Mouse (Mus musculus) liver, embryonic 14.5 days (tissue): ENCODE results near the gene Kbtbd3. TPM values are rescaled to one million over a fixed set of nuclear protein-coding genes. Genes with fewer than 3 reads are reported as not detected.

Experiments used
- ATAC-seq: fragments of 200-750 bp; cut with Nextera tagmentation; 2 replicates; pipeline ENCODE4 v1.8.0; 2017; ENCODE audit warnings: moderate number of reproducible peaks, mild to moderate bottlenecking, moderate library complexity; ENCODE audit not compliant: insufficient read depth
- DNase-seq, 3 experiments: peaks; one replicate each; pipeline ENCODE4 v3.0.0-alpha.2; 2012 to 2013; ENCODE audit warnings: low read depth in 3 of 3, low spot score in 3 of 3
- H3K27ac ChIP-seq: fragments of 300-500 bp; sonication (generic); 2 replicates; pipeline ENCODE4 v1.5.1; 2014; ENCODE audit warnings: moderate library complexity, mild to moderate bottlenecking, control low read depth, inconsistent platforms
- H3K27me3 ChIP-seq: fragments of 300-500 bp; sonication (generic); 2 replicates; pipeline ENCODE4 v1.6.1; 2014; ENCODE audit warnings: mild to moderate bottlenecking, low read length, moderate library complexity; ENCODE audit not compliant: control insufficient read depth, insufficient read depth
- H3K36me3 ChIP-seq: fragments of 300-500 bp; sonication (generic); replicated peaks from 2 replicates; pipeline ENCODE4 v1.6.1; 2014; ENCODE audit warnings: low read depth; ENCODE audit not compliant: control insufficient read depth, insufficient read depth
- H3K4me1 ChIP-seq, 2 experiments: fragments of 200-500 bp in 1 of 2; fragments of 300-500 bp in 1 of 2; sonication (generic) in 1 of 2; replicated peaks; 2 replicates each; pipeline ENCODE4 v1.6.1; 2012 to 2014; ENCODE audit warnings: antibody characterized with exemption in 1 of 2, inconsistent platforms in 1 of 2, low read length in 1 of 2; ENCODE audit not compliant: control insufficient read depth in 2 of 2, insufficient read depth in 2 of 2
- H3K4me2 ChIP-seq: fragments of 300-500 bp; sonication (generic); 2 replicates; pipeline ENCODE4 v1.6.1; 2014; ENCODE audit warnings: low read depth, mild to moderate bottlenecking, control low read depth, moderate library complexity
- H3K4me3 ChIP-seq, 2 experiments: fragments of 200-500 bp in 1 of 2; fragments of 300-500 bp in 1 of 2; sonication (generic) in 1 of 2; 2 replicates each; pipeline ENCODE4 v1.5.1; 2012 to 2014; ENCODE audit warnings: low read depth in 2 of 2, low read length in 2 of 2, mild to moderate bottlenecking in 2 of 2, control low read depth in 1 of 2, inconsistent platforms in 1 of 2, moderate library complexity in 1 of 2; ENCODE audit not compliant: insufficient read depth in 1 of 2
- H3K9ac ChIP-seq: fragments of 300-500 bp; sonication (generic); replicated peaks from 2 replicates; pipeline ENCODE4 v1.6.1; 2014; ENCODE audit warnings: mild to moderate bottlenecking, control low read depth, moderate library complexity
- H3K9me3 ChIP-seq: fragments of 300-500 bp; sonication (generic); 2 replicates; pipeline ENCODE4 v1.6.1; 2016; ENCODE audit warnings: low read length, mixed read lengths; ENCODE audit not compliant: control insufficient read depth
- CTCF ChIP-seq: IDR thresholded peaks from 2 replicates; pipeline ENCODE4 v1.5.1; 2016; ENCODE audit warnings: antibody characterized with exemption, low read depth, control low read depth
- EP300 ChIP-seq: IDR thresholded peaks from 2 replicates; pipeline ENCODE4 v1.6.1; 2016; ENCODE audit warnings: antibody characterized with exemption, low read depth
- WGBS: fragments of 180-500 bp; shearing (Covaris S2); extraction: QIAGEN DNeasy Blood & Tissue Kit; methylation state at CpG from one replicate; pipeline ENCODE4 v1.1.7; 2014; ENCODE audit not compliant: insufficient replicate concordance; 5-methylcytosine and 5-hydroxymethylcytosine counted together
- microRNA-seq: library from miRNA; unstranded; fragments of <30 nt; microRNA quantifications from one replicate; pipeline ENCODE4, GENCODE M21; 2016
- polyA plus RNA-seq, 2 experiments: library from polyadenylated mRNA; depleted of rRNA in 1 of 2; stranded (reverse) in 1 of 2; unstranded in 1 of 2; fragments of >200 nt; fragmentation: Nextera tagmentation in 1 of 2; extraction: Ambion mirVana in 1 of 2; gene quantifications; 2 replicates each; pipeline versions ENCODE4 v1.2.1 to v1.2.3; 2012 to 2014

The Kbtbd3 gene
- polyA plus RNA-seq, 2 experiments, result 1.2 to 3.4 TPM

- H3K9me3 ChIP-seq, result no peaks in the 10 kb centered on the region
- peak overlapping the region; percentile 81 for H3K4me2 ChIP-seq
- H3K36me3 ChIP-seq, result no peaks in the 10 kb centered on the region
- WGBS, result under 1% methylated on average over 15 of the region's 15 CpGs
- H3K9ac ChIP-seq, result peak overlapping the region; percentile 69
- no peak overlapping the region for H3K27ac ChIP-seq
- DNase-seq, result peak in 2 of 3 experiments; percentile 0 to 3
- no peaks in the 10 kb centered on the region for H3K27me3 ChIP-seq
- peak; percentile 50 for ATAC-seq
- TF ChIP-seq CTCF, result no peak
- no peak for TF ChIP-seq EP300
- peak overlapping the region; percentile 83 to 88 for H3K4me3 ChIP-seq
- peaks cover 0 to 3% of the 10 kb centered on the region in 2 experiments; a peak in 1 of 4 replicates for H3K4me1 ChIP-seq
Observed at GRCm38 (mm10) chr9:4376640-4377120, 67.0 kb downstream of the Kbtbd3 start.

Small RNA genes within 50 kb of the gene (microRNA-seq; reads per million reads assigned to microRNA genes)
- not detected for gene Gm22195
- gene Gm23992, result not detected

Other genes starting within 250 kb of the Kbtbd3 start
- 2.7 and 4.2 TPM in 2 replicates for gene Aasdhppt, start 362 bp upstream of the Kbtbd3 start, polyA plus RNA-seq (2012; rRNA removed)
- gene Aasdhppt, start 362 bp upstream of the Kbtbd3 start, polyA plus RNA-seq (2014; fragmentation: Nextera tagmentation; extraction: Ambion mirVana), result 15.9 and 16.9 TPM in 2 replicates
- gene Msantd4, start 66.7 kb downstream of the Kbtbd3 start, polyA plus RNA-seq (2012; rRNA removed), result 2.5 and 4.6 TPM in 2 replicates
- gene Msantd4, start 66.7 kb downstream of the Kbtbd3 start, polyA plus RNA-seq (2014; fragmentation: Nextera tagmentation; extraction: Ambion mirVana), result 8.2 TPM in 2 replicates